Mouse (Mus musculus) thymus, adult 2 months (tissue): ENCODE results near the gene Naa60.

ENCODE experiments used
- CTCF ChIP-seq: fragments of 200-500 bp; IDR thresholded peaks from 2 replicates; pipeline ENCODE4 v1.5.1; 2012; ENCODE audit warnings: mild to moderate bottlenecking, control low read depth, low read length, moderate library complexity, borderline replicate concordance; ENCODE audit not compliant: control insufficient read depth, poor library complexity, insufficient read depth; ENCODE audit errors: extremely low read depth
- POLR2A ChIP-seq: fragments of 200-500 bp; IDR thresholded peaks from 2 replicates; pipeline ENCODE4 v1.6.1; 2012; ENCODE audit warnings: mild to moderate bottlenecking, low read length, control low read depth, moderate library complexity; ENCODE audit not compliant: control insufficient read depth, poor library complexity, insufficient read depth; ENCODE audit errors: extremely low read depth

DNA sequence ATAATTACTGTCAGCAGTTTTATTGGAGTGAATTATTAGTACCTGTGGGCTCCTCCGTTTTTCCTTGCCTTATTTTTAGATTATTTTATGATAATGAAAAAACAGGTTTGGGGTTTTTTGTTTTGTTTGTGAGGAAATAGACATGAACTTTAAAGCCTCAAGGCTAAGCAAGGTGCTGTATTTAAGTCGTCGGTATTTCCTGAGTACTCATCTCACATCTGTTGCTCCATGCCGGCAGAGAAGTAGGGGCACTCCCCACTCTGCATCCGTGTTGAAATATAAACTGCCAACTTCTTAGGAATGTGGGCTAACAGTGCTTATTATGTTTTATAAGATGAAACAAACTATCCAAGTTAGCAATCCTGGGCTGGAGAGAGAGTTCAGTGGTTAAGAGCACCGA is 23.9 kb downstream of the Naa60 start:
- no peak for TF ChIP-seq CTCF
- TF ChIP-seq POLR2A = no peak
